Mouse (Mus musculus) heart, postnatal 0 days (tissue): ENCODE data around the gene Tcap.

Experiments used
- CTCF ChIP-seq: IDR thresholded peaks from 2 replicates; pipeline ENCODE4 v1.5.1; 2016; ENCODE audit warnings: antibody characterized with exemption, control low read depth, low read depth
- EP300 ChIP-seq: IDR thresholded peaks from 2 replicates; pipeline ENCODE4 v1.6.1; 2016; ENCODE audit warnings: antibody characterized with exemption, low read depth

- TF ChIP-seq EP300 (no peak), CTCF (no peak)
Observed at GRCm38 (mm10) chr11:98339071-98339501, 44.5 kb upstream of the Tcap start.
